Mouse (Mus musculus): ENCODE measurements around the gene Ano9.
A peak's percentile ranks its signal among the peaks of the same experiment; 100 is the strongest.

The Ano9 gene

GRCm38 (mm10) chr7:141062525-141062924 lies 55.1 kb downstream of the Ano9 start:
- DNase-seq (ENCODE audit: low spot score), result no peak

- DNase-seq (ENCODE audit: low spot score), result no peak
Measured at GRCm38 (mm10) chr7:141061269-141061692, 56.3 kb downstream of the Ano9 start.

- DNase-seq (ENCODE audit: low spot score), result peak; percentile 38
Measured at GRCm38 (mm10) chr7:141060426-141061242, 57.0 kb downstream of the Ano9 start, which contains the start of gene B4galnt4. Gene B4galnt4, plus strand, starts transcription at chr7:141061104.

DNA sequence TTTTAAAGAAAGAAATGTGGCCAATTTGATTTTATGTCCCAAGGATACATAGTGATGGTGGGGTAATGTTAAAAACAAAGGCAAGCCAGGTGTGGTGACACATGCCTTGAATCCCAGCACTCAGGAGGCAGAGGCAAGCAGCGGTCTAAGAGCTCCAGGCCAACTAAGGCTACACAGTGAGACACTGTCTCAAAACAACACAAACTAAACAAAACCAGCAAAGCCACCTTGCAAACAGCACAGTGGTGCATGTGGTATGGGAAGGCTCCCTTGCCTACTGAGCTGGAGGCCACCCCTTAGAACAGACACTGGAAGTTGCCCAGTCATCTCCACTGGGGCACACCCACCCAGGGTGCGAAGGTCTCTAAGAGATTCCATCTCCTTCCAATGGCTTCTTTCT lies 57.7 kb downstream of the Ano9 start:
- no peak for DNase-seq (ENCODE audit: low spot score)

DNA sequence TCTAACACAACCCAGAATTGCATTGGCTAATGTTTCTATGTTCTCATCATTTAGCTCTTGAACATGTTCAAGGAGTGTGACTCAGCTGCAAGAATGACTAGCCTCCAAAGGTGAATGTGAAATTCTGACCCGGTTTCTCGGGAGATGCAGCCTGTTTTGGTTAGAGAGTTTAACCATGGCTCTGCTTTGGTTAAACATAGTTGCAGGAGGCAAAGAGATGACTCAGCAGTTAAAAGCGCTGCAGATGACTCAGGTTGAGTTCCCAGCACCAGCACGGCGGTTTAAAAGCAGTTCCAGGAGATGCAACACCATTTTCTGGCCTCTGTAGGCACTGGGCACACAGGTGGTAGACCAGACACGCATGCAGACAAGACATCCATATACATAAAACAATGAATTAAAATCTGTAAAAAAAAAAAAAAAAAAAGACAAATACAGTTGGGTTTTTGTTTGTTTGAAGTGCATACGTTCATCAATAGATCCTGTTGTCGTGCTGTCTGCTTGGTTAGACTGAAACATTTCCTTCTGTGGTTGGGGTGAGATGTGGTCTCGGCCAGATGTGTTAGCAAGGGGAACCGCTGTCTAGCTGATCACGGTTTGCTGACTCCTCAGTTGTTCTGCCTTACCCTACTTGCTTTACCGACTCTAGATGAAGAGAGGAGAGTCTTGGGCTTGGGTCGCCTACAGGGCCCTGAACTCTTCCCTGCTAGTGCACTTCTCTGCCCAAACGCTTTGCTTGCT lies 58.8 kb downstream of the Ano9 start:
- no peak for DNase-seq (ENCODE audit: low spot score)

DNA sequence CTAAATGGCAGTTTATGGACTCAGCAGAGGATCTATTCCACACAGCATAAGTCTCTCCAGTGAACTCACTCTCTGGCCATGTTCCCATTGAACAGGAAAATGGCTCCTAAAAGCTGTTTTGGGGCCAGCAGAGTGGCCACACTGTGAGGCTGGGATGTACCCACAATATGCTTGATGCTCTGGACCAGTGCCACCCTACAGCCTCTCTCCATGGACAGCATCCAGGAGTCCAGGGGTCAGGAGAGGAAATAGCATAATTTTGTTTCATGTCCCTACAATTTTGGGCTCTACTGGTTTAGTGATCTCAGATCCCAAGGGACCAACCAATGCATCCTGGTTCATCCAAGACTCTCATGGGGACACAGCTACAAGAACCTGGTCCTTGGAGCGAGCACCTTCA lies 60.1 kb downstream of the Ano9 start:
- no peak for DNase-seq (ENCODE audit: low spot score)

- DNase-seq (ENCODE audit: low spot score), result no peak
Measured at GRCm38 (mm10) chr7:141056976-141057375, 60.6 kb downstream of the Ano9 start.

DNA sequence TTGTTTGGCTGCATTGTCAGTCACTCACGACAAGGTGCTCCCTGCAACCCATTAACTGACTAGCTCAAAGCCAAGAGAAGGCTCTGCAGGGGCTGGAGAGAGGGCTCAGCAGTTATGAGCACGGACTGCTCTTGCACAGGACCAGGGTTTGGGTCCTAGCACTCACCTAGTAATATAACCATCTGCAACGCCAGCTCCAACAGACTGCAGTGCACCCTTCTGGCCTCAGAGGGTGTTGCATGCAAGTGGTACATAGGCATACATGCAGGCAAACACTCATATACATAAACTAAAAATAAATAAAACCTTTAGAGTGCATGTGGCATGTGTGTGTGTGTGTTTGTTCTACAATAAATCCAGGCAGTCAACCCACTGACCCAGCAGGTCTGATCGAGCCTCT lies 61.8 kb downstream of the Ano9 start:
- DNase-seq (ENCODE audit: low spot score), result no peak

DNA sequence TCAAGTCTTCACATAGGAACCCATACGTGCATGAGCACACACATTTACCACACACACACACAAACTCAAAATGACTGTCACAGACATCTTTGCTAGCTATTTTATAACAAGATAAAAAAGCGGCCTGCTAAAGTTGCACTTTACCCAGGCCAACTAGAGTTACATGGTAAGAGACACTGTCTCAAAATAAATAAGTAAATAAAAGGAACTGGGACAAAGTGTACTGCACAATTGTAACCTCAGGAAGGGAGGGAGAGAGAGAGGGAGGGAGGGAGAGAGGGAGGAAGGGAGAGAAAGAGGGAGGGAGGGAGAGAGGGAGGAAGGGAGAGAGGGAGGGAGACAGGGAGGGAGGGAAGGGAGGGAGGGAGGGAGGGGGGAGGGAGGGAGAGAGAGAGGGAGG lies 65.2 kb downstream of the Ano9 start:
- DNase-seq (ENCODE audit: low spot score), result no peak

DNA sequence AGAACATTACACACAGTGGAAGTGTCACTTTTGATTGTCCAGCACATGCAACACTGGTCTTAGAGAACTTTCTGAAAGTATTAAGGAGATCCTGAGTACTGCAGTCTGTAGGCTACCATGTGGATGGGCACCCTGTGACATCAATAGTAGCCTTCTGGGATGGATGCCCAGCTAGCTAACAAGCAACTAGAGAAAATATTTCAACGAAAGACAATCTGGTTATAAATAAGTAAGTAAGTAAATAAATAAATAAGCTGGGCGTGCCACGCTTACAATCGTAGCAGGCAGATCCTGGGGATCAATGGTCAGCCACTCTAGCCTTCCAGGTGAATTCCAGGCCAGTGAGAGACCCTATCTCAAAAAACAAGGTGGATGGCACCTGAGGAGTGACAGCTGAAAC lies 65.6 kb downstream of the Ano9 start:
- no peak for DNase-seq (ENCODE audit: low spot score)

Measured in ovary, postnatal 10 days (tissue).